Mouse (Mus musculus) limb, embryonic 14.5 days (tissue): ENCODE data around the gene 1700007K13Rik. TPM values are rescaled to one million over a fixed set of nuclear protein-coding genes. Genes with fewer than 3 reads are reported as not detected.
A peak's percentile ranks its signal among the peaks of the same experiment; 100 is the strongest.
"Not testable (repeated sequence)": the region's sequence is repeated elsewhere in the genome, so short reads cannot be mapped to it uniquely, and the experiment has no call there.

Experiments used
- ATAC-seq: fragments of 200-750 bp; cut with Nextera tagmentation; 2 replicates; pipeline ENCODE4 v1.8.0; 2017; ENCODE audit warnings: low read depth, moderate number of reproducible peaks, moderate TSS enrichment; ENCODE audit not compliant: low FRiP score
- DNase-seq: peaks from one replicate; pipeline ENCODE4 v3.0.0-alpha.2; 2015; ENCODE audit warnings: low spot score
- H3K27ac ChIP-seq: fragments of 300-500 bp; sonication (generic); replicated peaks from 2 replicates; pipeline ENCODE4 v1.5.1; 2014; ENCODE audit warnings: low read depth, mild to moderate bottlenecking, low read length, moderate library complexity, mixed read lengths
- H3K27me3 ChIP-seq: fragments of 300-500 bp; sonication (generic); 2 replicates; pipeline ENCODE4 v1.6.1; 2014; ENCODE audit warnings: low read length, mixed read lengths; ENCODE audit not compliant: control insufficient read depth, insufficient read depth
- H3K36me3 ChIP-seq: fragments of 300-500 bp; sonication (generic); 2 replicates; pipeline ENCODE4 v1.6.1; 2014; ENCODE audit warnings: mild to moderate bottlenecking, low read length, moderate library complexity, mixed read lengths; ENCODE audit not compliant: control insufficient read depth, insufficient read depth
- H3K4me1 ChIP-seq: fragments of 300-500 bp; sonication (generic); 2 replicates; pipeline ENCODE4 v1.6.1; 2014; ENCODE audit warnings: antibody characterized with exemption, low read length, mixed read lengths; ENCODE audit not compliant: control insufficient read depth, insufficient read depth
- H3K4me2 ChIP-seq: fragments of 300-500 bp; sonication (generic); replicated peaks from 2 replicates; pipeline ENCODE4 v1.6.1; 2014; ENCODE audit warnings: low read depth, mild to moderate bottlenecking, low read length, moderate library complexity; ENCODE audit not compliant: severe bottlenecking
- H3K4me3 ChIP-seq: fragments of 300-500 bp; sonication (generic); replicated peaks from 2 replicates; pipeline ENCODE4 v1.5.1; 2014; ENCODE audit warnings: low read length
- H3K9ac ChIP-seq: fragments of 300-500 bp; sonication (generic); 2 replicates; pipeline ENCODE4 v1.6.1; 2014; ENCODE audit warnings: mild to moderate bottlenecking, low read depth, low read length, moderate library complexity; ENCODE audit not compliant: severe bottlenecking
- H3K9me3 ChIP-seq: fragments of 300-500 bp; sonication (generic); 2 replicates; pipeline ENCODE4 v1.6.1; 2016; ENCODE audit warnings: low read length; ENCODE audit not compliant: control insufficient read depth
- POLR2A ChIP-seq: fragments of 200-500 bp; IDR thresholded peaks from 2 replicates; pipeline ENCODE4 v1.8.0; 2012; ENCODE audit warnings: inconsistent platforms, mild to moderate bottlenecking, moderate library complexity, borderline replicate concordance; ENCODE audit not compliant: insufficient read depth, insufficient read length; ENCODE audit errors: extremely low read depth
- WGBS: fragments of 180-500 bp; shearing (Covaris S2); extraction: QIAGEN DNeasy Blood & Tissue Kit; methylation state at CpG from one replicate; pipeline ENCODE4 v1.1.7; 2014; 5-methylcytosine and 5-hydroxymethylcytosine counted together
- polyA plus RNA-seq, 2 experiments: library from polyadenylated mRNA; depleted of rRNA in 1 of 2; stranded (reverse) in 1 of 2; unstranded in 1 of 2; fragments of >200 nt; fragmentation: Nextera tagmentation in 1 of 2; extraction: Ambion mirVana in 1 of 2; gene quantifications; 2 replicates each; pipeline versions ENCODE4 v1.2.1 to v1.2.3; 2012 to 2014

Gene 1700007K13Rik
- 0.60 and 0.63 TPM in 2 replicates for polyA plus RNA-seq (2012; rRNA removed)
- 0.55 and 1.1 TPM in 2 replicates for polyA plus RNA-seq (2014; fragmentation: Nextera tagmentation; extraction: Ambion mirVana)

DNA sequence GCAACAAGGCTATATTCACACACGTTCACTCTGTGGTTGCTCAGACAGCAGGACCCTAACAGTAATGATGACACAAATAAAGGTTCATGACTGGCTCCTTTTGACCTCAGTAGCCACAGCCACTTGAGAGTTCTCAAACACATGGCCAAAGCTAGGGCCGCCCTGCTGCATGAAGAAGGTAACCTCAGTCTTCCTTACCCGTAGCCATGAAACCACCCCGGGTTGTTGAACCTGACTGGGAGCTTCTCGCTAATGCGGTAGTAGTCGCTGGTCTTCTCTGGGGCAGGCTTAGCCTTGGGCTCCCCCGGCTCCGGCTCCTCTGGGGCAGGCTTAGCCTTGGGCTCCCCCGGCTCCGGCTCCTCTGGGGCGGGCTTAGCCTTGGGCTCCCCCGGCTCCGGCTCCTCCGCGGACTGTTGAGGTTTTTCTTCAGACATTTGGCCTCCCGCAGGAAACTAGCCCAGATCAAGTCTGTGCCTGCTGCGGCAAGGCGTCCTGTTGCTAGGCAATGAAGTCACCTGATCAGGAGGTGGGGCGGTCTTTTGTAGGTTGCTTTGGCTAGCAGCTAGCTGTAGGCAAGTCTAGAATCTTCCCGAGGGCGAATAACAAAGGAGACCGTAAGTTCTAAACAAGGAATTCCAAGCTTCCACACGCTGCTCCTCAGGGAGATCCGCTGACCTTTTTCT, at the start of gene 1700007K13Rik:
Gene 1700007K13Rik (minus strand): TSS at position 497 of the 683 bp plus-strand sequence.
- Histone ChIP-seq H3K27ac (no peak within 1 kb of the TSS), H3K27me3 (no peaks in the 10 kb centered on the region), H3K4me2 (peak within 1 kb of the TSS; percentile 59), H3K4me3 (peak within 1 kb of the TSS; percentile 18), H3K4me1 (peaks cover 9% of the 10 kb centered on the region), H3K36me3 (peaks cover 22% of the 10 kb centered on the region), H3K9me3 (no peaks in the 10 kb centered on the region), H3K9ac (peak within 1 kb of the TSS; percentile 29; the same call in 1 of the 2 replicates)
- peak; percentile 75 for ATAC-seq
- 6% methylated on average over 24 of the region's 25 CpGs for WGBS
- TF ChIP-seq POLR2A = no peak
- peak; percentile 64 for DNase-seq

DNA sequence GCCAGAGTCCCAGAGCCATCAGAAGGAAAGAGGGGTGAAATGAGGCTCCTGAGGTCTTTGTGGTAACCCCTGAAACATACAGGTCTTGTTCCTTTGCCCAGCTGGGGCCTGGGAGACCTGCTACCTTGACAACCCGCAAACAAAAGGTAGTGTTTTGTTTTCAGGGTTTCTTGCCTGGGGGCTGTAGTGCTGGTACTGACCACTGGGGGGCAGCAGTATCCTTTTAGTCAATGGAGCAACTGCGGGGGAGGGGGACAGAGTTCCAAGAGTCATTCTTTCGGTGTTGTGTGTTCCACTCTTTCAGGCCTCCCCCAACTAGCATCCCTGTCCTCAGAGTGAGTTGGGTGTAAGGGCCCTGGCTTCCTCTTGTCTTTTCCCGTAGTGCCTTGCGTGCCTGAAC, 48.4 kb upstream of the 1700007K13Rik start:
- TF ChIP-seq POLR2A = no peak
- H3K9ac ChIP-seq = peak overlapping the region; percentile 88
- H3K4me1 ChIP-seq = peaks cover 21% of the 10 kb centered on the region
- H3K27me3 ChIP-seq = no peaks in the 10 kb centered on the region
- H3K4me2 ChIP-seq = peak overlapping the region; percentile 91
- DNase-seq (peak; percentile 87), ATAC-seq (no peak)
- WGBS = 22% methylated on average over 5 of the region's 5 CpGs
- no peaks in the 10 kb centered on the region for H3K9me3 ChIP-seq
- peak overlapping the region; percentile 81 for H3K4me3 ChIP-seq
- H3K36me3 ChIP-seq = no peaks in the 10 kb centered on the region; the same call in 1 of the 2 replicates
- H3K27ac ChIP-seq = 0 out of 2 replicates have a peak overlapping the region, but pooled peaks have one; percentile 9

DNA sequence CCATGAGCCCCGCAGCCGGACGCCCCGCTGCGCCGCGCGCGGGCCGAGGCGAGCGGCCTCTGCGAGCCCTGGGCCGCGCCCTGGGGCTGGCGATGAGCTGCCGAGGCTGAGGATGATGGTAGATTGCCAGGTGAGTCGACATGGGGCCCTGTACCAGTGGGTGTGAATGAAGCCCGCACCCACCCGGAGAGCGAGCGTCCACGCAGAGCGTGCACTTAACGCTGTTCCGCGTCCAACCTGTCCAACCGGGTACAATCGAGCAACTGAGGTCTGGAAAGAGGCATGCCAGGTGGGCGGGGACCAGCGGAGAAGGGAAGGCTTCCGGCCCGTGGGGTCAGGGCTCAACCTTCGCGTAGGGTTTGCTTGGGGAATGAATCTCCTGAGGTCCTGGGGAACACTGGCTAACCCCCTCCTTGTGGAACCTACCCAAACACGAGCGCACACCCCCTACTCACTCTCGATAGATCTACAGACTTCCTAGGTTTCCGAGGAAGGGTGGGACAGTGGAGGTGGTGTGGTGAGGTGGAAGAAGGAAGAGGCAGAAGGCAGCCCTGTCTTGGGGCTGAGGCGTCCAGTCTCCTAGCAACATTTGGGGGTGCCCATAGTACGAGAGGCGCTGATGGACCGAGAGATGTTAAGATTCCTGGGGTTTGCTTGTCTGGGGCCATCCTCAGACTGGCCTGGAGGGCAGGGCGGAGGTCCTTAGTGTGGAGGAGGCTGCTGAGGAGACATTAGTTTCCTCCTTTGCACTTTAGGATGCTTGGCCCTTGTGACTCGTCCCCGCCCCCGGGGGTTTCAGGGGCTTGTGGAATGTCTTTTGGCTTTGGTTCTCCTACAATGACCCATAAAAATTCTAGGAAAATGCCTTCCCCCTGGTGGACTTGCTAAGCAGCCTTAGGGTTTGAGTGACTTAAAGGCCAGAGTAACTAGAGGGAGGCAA, 47.6 kb upstream of the 1700007K13Rik start:
- H3K27ac ChIP-seq = peak overlapping the region; percentile 70
- H3K9me3 ChIP-seq = no peaks in the 10 kb centered on the region
- no peak for DNase-seq
- peak overlapping the region; percentile 81 for H3K4me3 ChIP-seq
- H3K9ac ChIP-seq = peak overlapping the region; percentile 88
- TF ChIP-seq POLR2A = no peak
- peaks cover 21% of the 10 kb centered on the region for H3K4me1 ChIP-seq
- H3K27me3 ChIP-seq = no peaks in the 10 kb centered on the region
- peak overlapping the region; percentile 91 for H3K4me2 ChIP-seq
- H3K36me3 ChIP-seq = no peaks in the 10 kb centered on the region; the same call in 1 of the 2 replicates
- WGBS = 4% methylated on average over 45 of the region's 47 CpGs
- ATAC-seq = peak; percentile 23; the same call in 1 of the 2 replicates

DNA sequence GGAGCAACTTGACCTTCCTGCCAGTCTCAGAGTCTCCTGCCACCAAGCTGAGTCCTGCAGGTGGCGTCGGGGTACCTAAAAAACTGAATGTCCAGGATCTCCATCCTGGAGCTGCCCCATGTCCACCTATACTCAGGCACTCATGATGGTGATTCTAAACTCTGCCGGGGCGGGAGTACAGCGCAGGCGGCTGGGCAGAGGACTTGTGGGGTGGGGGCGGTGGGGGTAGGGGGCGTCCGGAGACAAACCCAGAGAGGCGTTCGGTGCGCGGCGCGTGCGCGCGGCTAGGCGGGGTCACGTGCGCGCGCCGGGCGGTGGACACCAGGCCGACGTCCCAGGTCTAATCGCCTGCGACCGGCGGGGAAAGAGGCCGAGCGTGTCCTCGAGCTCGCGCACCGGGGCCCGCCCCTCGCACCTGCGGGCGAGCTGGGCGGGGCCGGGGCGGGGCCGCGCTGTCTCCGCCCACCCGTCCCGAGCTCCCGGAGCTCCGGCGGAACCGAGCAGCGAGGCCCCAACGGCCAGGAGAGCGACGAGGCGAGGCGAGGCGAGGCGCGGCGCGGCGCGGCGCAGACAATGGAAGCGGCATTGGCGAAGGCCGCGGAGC, 46.8 kb upstream of the 1700007K13Rik start, which contains the start of gene Ralgds:
Gene Ralgds (plus strand): TSS at position 328 of the 604 bp plus-strand sequence.
- peak; percentile 66 for ATAC-seq
- WGBS = 1% methylated on average over 29 of the region's 71 CpGs
- H3K4me2 ChIP-seq = peak within 1 kb of the TSS; percentile 91

DNA sequence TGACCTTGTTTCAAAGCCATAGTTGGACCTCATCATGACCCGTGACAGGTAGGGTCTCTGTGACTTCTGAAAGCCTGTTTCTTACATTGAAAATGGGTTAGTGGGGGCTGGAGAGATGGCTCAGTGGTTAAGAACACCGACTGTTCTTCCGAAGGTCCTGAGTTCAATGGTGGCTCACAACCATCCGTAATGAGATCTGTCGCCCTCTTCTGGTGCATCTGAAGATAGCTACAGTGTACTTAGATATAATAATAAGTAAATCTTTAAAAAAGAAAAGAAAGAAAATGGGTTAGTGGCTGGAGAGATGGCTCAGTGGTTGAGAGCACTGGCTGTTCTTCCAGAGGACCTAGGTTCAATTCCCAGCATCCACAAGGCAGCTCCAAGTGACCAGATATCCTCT, 45.5 kb upstream of the 1700007K13Rik start:
- H3K4me3 ChIP-seq, DNase-seq, H3K36me3 ChIP-seq, H3K4me1 ChIP-seq, H3K4me2 ChIP-seq, H3K27ac ChIP-seq, H3K9ac ChIP-seq, H3K9me3 ChIP-seq, ATAC-seq, H3K27me3 ChIP-seq: not testable (repeated sequence)
- 49% methylated on average over 5 of the region's 5 CpGs for WGBS

More for the DNA sequence above, 46.8 kb upstream of the 1700007K13Rik start, which contains the start of gene Ralgds:
- Histone ChIP-seq H3K27me3 (no peaks in the 10 kb centered on the region), H3K4me1 (peaks cover 15% of the 10 kb centered on the region; the same call in 1 of the 2 replicates), H3K9me3 (no peaks in the 10 kb centered on the region), H3K4me3 (peak within 1 kb of the TSS; percentile 81), H3K27ac (peak within 1 kb of the TSS; percentile 70), H3K36me3 (no peaks in the 10 kb centered on the region; the same call in 1 of the 2 replicates), H3K9ac (peak within 1 kb of the TSS; percentile 88)
- DNase-seq = no peak
- no peak for TF ChIP-seq POLR2A
